Mouse (Mus musculus): ENCODE data around the gene Olfr1291-ps1.

The Olfr1291-ps1 gene

GRCm38 (mm10) chr2:111496880-111497279, at the start of gene Olfr1291-ps1:
Gene Olfr1291-ps1 (plus strand): TSS chr2:111497180.
- DNase-seq (ENCODE audit: low spot score in 2 of 2) = no peak

DNA sequence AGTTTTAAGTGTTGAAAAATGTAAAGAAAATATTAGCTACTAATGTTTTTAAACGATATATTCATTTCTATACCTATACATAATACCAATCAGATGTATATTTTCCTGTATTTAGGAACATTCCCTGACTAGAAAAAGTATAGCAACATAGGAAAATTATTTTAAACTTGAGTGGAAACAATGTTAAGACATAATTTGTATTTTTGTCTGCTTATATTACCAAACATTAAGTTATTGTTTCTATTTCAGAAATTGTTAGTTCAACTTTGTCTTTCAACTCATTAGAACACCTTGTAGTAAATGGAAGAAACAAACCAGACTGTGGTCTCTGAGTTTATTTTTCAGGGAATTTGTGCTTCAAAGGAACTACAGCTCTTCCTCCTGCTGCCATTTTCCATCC, 48.1 kb upstream of the Olfr1291-ps1 start, which contains the start of gene Olfr1287:
Gene Olfr1287 (plus strand): TSS at position 301 of the 400 bp plus-strand sequence.
- no peak for DNase-seq (ENCODE audit: low spot score in 2 of 2)

DNA sequence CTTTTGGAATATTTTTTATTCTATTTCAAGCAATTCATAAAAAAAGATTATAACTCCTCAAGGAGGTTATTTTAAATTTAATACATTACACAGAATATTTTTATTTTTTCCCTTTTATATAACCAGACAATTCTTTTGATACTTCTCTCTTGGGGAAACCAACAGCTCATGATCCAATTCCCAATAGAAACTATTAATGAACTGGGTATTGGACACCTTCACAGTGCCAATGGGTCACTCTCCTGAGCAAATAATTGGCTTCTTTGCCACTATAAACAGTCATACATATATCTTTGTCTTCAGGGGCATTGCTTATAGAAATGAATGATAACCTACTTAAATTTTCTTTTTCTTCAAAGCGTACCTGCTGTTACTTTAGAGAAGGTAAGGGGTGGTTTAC, 23.2 kb upstream of the Olfr1291-ps1 start, which contains the start of gene Olfr1288:
Gene Olfr1288 (plus strand): TSS at position 301 of the 400 bp plus-strand sequence.
- DNase-seq (ENCODE audit: low spot score in 2 of 2) = no peak

DNA sequence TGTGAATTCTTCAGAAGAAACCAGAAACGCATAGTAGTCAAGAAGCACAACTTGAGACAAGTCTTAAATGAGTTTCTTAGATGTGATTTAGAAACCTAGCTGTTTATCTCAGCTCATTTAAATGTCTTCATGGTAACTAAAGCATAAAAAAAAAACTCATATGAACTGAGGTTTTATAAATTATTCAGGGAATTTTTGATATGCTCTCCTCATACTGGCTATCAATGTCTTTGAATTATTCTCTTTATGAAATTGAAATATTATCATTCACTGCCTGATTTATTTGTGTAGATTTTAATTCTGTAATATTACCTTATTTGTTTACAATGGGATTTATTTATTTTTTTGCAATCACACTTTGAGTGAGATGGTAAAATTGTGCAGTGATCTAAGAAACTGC, 16.5 kb upstream of the Olfr1291-ps1 start, which contains the start of gene Olfr1289:
Gene Olfr1289 (plus strand): TSS at position 301 of the 400 bp plus-strand sequence.
- no peak for DNase-seq (ENCODE audit: low spot score in 2 of 2)

DNA sequence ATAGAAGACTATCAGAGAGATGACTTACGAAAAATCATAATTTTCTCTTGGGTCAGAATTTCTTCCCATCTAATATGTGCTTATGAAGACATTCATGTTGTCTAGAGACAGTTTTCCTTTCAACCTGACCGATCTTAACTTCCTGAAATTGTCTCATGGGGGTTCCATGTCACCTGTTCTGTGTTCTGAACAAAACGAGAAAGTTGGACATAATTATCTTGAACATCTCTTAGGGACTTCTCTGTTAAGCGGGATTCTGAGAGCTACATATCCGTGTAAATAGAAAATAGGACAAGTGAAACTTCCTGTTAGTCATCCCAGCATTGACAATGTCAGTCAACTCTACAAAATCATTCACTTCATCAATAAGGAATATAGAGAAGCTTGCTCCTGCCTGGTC, 3.3 kb upstream of the Olfr1291-ps1 start, which contains the start of gene Olfr1290:
Gene Olfr1290 (minus strand): TSS at position 101 of the 400 bp plus-strand sequence.
- DNase-seq (ENCODE audit: low spot score in 2 of 2) = no peak

- no peak for DNase-seq (ENCODE audit: low spot score in 2 of 2)
Measured at GRCm38 (mm10) chr2:111517451-111517850, 20.5 kb downstream of the Olfr1291-ps1 start.

GRCm38 (mm10) chr2:111524903-111525302, 27.9 kb downstream of the Olfr1291-ps1 start, which contains the start of gene Olfr1293-ps:
Gene Olfr1293-ps (plus strand): TSS chr2:111525203.
- DNase-seq (ENCODE audit: low spot score in 2 of 2) = no peak

- no peak for DNase-seq (ENCODE audit: low spot score in 2 of 2)
Measured at GRCm38 (mm10) chr2:111540191-111540590, 43.2 kb downstream of the Olfr1291-ps1 start, which contains the start of gene Olfr1294. Gene Olfr1294 (minus strand): TSS chr2:111540291.
